Mouse (Mus musculus) liver, embryonic 12.5 days (tissue): ENCODE results near the gene Trp53i13. TPM values are rescaled to one million over a fixed set of nuclear protein-coding genes. Genes with fewer than 3 reads are reported as not detected.

ENCODE experiments used
- ATAC-seq: fragments of 200-750 bp; cut with Nextera tagmentation; 2 replicates; pipeline ENCODE4 v1.8.0; 2017; ENCODE audit warnings: moderate number of reproducible peaks, mild to moderate bottlenecking, moderate library complexity
- H3K27ac ChIP-seq: fragments of 300-500 bp; sonication (generic); 2 replicates; pipeline ENCODE4 v1.5.1; 2016; ENCODE audit warnings: mild to moderate bottlenecking
- H3K27me3 ChIP-seq: fragments of 300-500 bp; sonication (generic); replicated peaks from 2 replicates; pipeline ENCODE4 v1.6.1; 2016; ENCODE audit warnings: mild to moderate bottlenecking, moderate library complexity
- H3K36me3 ChIP-seq: fragments of 300-500 bp; sonication (generic); 2 replicates; pipeline ENCODE4 v1.6.1; 2016; ENCODE audit warnings: mild to moderate bottlenecking, moderate library complexity
- H3K4me1 ChIP-seq: fragments of 300-500 bp; sonication (generic); 2 replicates; pipeline ENCODE4 v1.6.1; 2016
- H3K4me2 ChIP-seq: fragments of 300-500 bp; sonication (generic); 2 replicates; pipeline ENCODE4 v1.6.1; 2016; ENCODE audit warnings: mild to moderate bottlenecking, moderate library complexity
- H3K4me3 ChIP-seq: fragments of 300-500 bp; sonication (generic); 2 replicates; pipeline ENCODE4 v1.5.1; 2016; ENCODE audit warnings: mild to moderate bottlenecking, moderate library complexity
- H3K9ac ChIP-seq: fragments of 300-500 bp; sonication (generic); 2 replicates; pipeline ENCODE4 v1.6.1; 2016; ENCODE audit warnings: mild to moderate bottlenecking, moderate library complexity
- H3K9me3 ChIP-seq: fragments of 300-500 bp; sonication (generic); replicated peaks from 2 replicates; pipeline ENCODE4 v1.6.1; 2016; ENCODE audit warnings: mild to moderate bottlenecking, moderate library complexity
- WGBS: fragments of 180-500 bp; shearing (Covaris S2); methylation state at CpG from one replicate; pipeline ENCODE4 v1.1.7; 2016; ENCODE audit not compliant: insufficient replicate concordance; 5-methylcytosine and 5-hydroxymethylcytosine counted together
- polyA plus RNA-seq: library from polyadenylated mRNA; unstranded; fragments of >200 nt; fragmentation: Nextera tagmentation; extraction: Ambion mirVana; gene quantifications from 2 replicates; pipeline ENCODE4 v1.2.1, GENCODE M21; 2016

The Trp53i13 gene
- polyA plus RNA-seq, 1 experiment from 2014 or later: 9.3 TPM

DNA sequence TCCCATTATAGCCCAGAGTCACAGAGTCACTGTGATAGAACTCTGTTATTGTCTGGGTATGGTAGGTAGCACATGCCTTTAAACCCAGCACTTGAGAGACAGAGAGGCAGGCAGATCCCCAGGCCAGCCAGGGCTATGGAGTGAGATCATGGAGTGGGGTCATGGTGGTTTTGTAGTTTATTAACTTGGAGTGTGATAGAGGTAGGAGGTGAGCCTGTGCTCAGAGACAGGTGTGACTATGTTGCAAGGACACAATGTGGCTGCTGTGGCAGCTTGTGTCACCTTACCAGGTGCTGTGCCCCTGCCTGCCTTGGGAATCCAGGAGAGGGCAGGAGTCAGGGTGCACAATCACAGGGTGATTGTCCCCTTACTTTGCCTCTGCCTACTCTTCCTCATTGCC is 20.3 kb downstream of the Trp53i13 start:
- Histone ChIP-seq H3K27me3 (peaks cover 5% of the 10 kb centered on the region), H3K4me1 (peaks cover 73% of the 10 kb centered on the region), H3K27ac (no peak overlapping the region)

DNA sequence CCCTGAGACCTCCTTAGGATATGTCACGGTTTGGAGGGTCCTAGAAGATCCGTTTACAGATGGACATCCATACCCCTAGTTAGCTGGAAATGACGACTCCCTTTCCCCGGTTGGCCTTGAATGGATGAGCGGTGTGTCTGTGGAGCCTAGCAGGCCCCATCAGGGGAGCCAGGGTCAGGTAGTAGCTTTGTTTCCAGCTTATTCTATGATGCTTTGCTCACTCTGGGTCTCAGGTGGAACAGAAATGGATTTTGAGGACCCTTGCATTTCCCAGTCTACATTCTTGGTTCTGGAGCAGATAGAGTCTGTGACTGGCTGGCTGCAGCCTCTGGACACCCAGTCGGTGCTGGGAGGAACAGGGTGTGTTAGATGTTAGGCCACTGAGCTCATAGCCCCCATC is 21.0 kb downstream of the Trp53i13 start:
- peaks cover 80% of the 10 kb centered on the region for H3K4me1 ChIP-seq
- H3K27ac ChIP-seq: 0 out of 2 replicates have a peak overlapping the region, but pooled peaks have one; percentile 82
- H3K27me3 ChIP-seq: peaks cover 12% of the 10 kb centered on the region

More for the DNA sequence above, 20.3 kb downstream of the Trp53i13 start:
- Histone ChIP-seq H3K4me2 (no peak overlapping the region), H3K4me3 (no peak overlapping the region), H3K9ac (no peak overlapping the region), H3K9me3 (no peaks in the 10 kb centered on the region), H3K36me3 (peaks cover 20% of the 10 kb centered on the region)
- no peak for ATAC-seq

DNA sequence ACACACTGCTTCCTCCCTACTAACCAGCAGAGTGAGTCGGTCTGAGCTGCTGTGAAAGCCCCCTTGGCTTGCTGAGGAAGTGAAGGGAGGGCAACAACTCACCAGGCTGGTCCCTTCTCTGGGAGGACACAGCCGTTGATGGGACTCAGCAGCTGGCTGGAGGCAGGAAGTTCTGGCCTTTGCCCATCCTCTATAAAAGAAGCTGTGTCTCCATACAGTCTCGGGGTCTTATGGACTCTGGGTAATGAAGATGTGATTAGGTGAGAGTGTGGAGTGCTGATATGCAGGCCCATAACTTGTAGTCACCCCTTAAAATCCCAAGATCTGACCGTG is 21.5 kb downstream of the Trp53i13 start:
- ATAC-seq: no peak
- Histone ChIP-seq H3K4me2 (peak overlapping the region; percentile 95), H3K9me3 (no peaks in the 10 kb centered on the region), H3K27me3 (peaks cover 16% of the 10 kb centered on the region), H3K4me3 (peak overlapping the region; percentile 88), H3K9ac (peak overlapping the region; percentile 88), H3K4me1 (peaks cover 83% of the 10 kb centered on the region), H3K27ac (peak overlapping the region; percentile 82), H3K36me3 (peaks cover 8% of the 10 kb centered on the region; the same call in 1 of the 2 replicates)
- WGBS: 16% methylated on average over 4 of the region's 4 CpGs

More for the DNA sequence above, 21.0 kb downstream of the Trp53i13 start:
- H3K4me2 ChIP-seq: peak overlapping the region; percentile 95
- H3K9me3 ChIP-seq: no peaks in the 10 kb centered on the region
- no peak for ATAC-seq
- H3K4me3 ChIP-seq: peak overlapping the region; percentile 88
- H3K9ac ChIP-seq: 0 out of 2 replicates have a peak overlapping the region, but pooled peaks have one; percentile 88
- 69% methylated on average over 6 of the region's 6 CpGs for WGBS
- H3K36me3 ChIP-seq: peaks cover 13% of the 10 kb centered on the region

DNA sequence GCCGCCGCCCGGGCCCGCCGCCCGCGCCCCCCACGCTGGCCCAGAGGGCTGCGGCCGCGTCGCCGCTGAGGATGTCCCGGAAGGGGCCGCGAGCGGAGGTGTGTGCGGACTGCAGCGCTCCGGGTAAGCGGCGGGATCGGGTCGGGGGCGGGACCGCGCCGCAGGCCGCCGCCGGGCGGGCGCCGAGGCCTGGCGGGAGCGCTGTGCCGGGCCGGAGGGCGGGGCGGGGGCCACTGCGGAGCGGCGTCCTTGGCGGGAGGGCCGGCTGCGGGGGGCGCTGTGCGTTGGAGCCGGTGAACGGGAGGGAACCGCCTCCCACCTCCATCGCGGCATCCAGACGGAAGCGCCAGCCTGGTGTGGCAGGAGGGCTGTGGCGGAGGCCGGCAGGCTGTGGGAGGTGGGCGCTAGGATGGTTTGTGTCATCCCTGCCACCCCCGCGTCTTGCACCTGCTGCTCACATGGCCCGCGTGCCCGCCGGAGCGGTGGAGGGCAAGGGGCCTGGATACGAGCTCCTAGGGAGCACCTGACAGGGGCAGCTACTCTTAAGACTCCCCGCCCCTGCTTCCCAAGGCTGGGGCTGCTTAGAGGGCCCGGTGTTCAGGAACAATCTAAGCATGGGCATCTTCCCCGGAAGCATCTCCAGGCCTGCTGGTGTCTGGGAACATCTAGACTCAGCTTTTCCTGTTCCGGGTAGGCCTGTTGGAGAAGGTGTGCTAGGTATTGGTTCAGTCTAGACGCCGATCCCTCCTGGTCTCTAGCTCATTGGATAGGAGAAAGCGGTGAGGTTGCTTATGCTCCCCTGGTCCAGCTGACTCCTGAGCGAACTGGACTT is 22.1 kb downstream of the Trp53i13 start, which contains the start of gene Git1:
Gene Git1, plus strand, starts transcription at position 51 of the 832 bp plus-strand sequence.
- Histone ChIP-seq H3K4me3 (peak within 1 kb of the TSS; percentile 88), H3K27ac (peak within 1 kb of the TSS; percentile 82), H3K27me3 (peaks cover 22% of the 10 kb centered on the region), H3K36me3 (peaks cover 2% of the 10 kb centered on the region; the same call in 1 of the 2 replicates), H3K9ac (peak within 1 kb of the TSS; percentile 88), H3K4me2 (peak within 1 kb of the TSS; percentile 97), H3K4me1 (peaks cover 88% of the 10 kb centered on the region), H3K9me3 (no peaks in the 10 kb centered on the region)
- under 1% methylated on average over 67 of the region's 74 CpGs for WGBS
- no peak for ATAC-seq

DNA sequence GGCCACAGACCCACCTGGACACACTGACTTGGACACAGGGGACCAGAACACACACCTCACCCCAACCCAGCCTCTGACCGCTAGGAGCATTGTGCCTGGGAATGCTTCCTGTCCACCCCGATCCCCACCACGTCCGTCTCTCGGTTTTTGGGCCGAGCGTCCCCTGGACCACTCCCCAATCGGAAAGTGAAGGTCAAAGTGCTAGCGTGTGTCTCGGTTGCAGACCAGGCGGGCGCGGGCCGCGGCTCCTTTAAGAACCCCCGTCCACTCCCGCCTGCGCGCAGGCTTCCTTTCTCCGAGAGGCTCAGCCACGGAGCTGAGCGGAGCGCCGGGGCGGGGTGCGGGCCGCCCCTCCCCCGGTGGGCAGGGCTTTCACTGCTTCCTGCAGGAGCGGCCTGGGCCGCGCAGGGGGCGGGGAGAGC is 22.9 kb downstream of the Trp53i13 start:
- peak overlapping the region; percentile 80 for H3K27ac ChIP-seq
- ATAC-seq: peak; percentile 84
- peak overlapping the region; percentile 88 for H3K4me3 ChIP-seq
- peaks cover 88% of the 10 kb centered on the region for H3K4me1 ChIP-seq
- H3K4me2 ChIP-seq: peak overlapping the region; percentile 97
- H3K36me3 ChIP-seq: no peaks in the 10 kb centered on the region
- H3K9ac ChIP-seq: peak overlapping the region; percentile 76
- 0% methylated on average over 29 of the region's 32 CpGs for WGBS
- H3K9me3 ChIP-seq: no peaks in the 10 kb centered on the region
- H3K27me3 ChIP-seq: peaks cover 29% of the 10 kb centered on the region

DNA sequence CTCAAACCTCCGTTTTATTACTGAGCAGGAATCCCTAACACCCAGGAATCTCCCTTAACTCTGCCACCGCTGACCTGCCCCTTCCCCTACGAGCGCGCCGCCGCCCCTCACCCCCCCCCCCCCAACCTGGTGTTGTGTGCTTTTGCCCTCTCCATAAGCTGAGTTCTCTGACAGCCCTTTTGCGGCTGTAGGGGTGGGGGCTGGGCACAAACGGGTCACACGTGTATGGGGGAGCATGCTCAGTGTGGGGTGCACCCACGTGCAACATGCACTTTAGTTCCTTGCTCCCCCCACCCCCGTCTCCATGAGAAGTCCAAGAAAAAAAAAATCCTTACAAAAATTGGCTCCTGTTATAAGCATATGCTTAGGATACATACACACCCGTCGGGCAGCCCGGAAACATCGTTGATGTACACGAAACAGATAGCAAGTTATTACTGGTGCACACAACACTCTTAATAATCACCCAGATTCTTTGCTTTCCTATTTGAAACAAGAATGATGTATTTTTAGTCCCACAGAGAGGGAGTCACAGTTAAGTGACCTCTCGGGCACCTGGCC is 23.4 kb downstream of the Trp53i13 start:
- Histone ChIP-seq H3K27ac (peak overlapping the region; percentile 80), H3K4me2 (peak overlapping the region; percentile 97), H3K27me3 (peaks cover 29% of the 10 kb centered on the region), H3K36me3 (no peaks in the 10 kb centered on the region), H3K9me3 (no peaks in the 10 kb centered on the region), H3K9ac (peak overlapping the region; percentile 76), H3K4me1 (peaks cover 83% of the 10 kb centered on the region), H3K4me3 (peak overlapping the region; percentile 88)
- 0% methylated on average over 12 of the region's 18 CpGs for WGBS
- ATAC-seq: no peak

DNA sequence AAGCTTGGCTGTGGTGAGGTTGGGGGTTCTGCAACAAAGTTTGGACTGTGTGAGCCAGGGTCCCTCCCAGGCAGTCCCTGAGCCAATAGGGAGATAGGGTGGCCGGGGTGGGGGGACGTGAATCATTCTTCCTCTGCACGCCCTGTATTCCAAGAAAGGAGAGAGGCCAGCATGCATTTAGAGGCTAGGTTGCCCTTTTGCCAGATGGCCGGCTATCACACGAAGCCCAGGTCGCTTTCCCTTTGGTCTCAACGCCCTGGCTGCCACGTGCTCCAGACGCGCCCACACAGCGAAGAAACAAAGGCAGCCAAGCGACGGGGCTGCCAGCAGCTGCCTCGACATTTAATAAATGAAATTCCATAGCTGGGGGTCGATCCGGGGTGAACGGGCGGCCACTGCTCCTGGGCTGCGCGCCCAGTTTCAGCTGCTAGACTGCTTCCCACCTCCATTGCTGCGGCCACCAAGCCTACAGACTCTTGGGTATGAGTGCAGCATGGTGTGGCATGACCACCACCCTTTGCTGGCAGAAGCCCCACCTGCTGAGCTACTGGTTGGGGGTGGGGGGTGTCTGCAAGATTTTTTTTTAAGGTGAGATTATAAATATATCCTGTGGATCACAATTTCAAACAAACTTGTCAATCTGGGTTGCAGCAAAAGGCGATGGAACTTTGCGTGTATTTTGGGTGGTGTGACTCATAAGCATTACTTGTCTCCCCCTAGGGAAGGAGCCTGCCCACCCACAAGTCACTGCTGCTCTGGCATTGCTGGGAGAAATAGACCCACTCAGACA is 24.1 kb downstream of the Trp53i13 start:
- H3K36me3 ChIP-seq: no peaks in the 10 kb centered on the region
- peak overlapping the region; percentile 80 for H3K27ac ChIP-seq
- peak; percentile 38 for ATAC-seq
- H3K27me3 ChIP-seq: peaks cover 29% of the 10 kb centered on the region
- peaks cover 76% of the 10 kb centered on the region for H3K4me1 ChIP-seq
- WGBS: under 1% methylated on average over 23 of the region's 23 CpGs
- no peaks in the 10 kb centered on the region for H3K9me3 ChIP-seq
- H3K4me2 ChIP-seq: peak overlapping the region; percentile 97
- peak overlapping the region; percentile 76 for H3K9ac ChIP-seq
- H3K4me3 ChIP-seq: peak overlapping the region; percentile 88

DNA sequence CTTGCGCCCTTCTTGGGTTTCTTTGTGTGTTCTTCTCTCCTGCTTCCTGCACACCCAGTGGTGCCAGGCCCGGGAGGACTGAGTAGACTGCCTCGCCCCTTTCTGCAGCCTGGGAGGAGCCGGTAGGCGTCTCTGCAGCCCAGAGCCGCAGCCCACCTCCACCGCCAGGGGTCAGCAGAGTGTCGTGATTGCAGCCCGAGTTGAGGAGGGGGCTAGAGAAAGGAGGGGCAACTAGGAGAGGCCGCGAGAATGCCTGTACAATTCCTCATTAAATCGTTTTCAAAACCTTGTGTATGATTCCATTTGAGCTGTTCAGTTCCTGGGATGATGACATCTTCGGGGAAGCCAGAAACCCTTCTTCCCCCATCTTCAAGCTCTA is 24.7 kb downstream of the Trp53i13 start:
- Histone ChIP-seq H3K9ac (peak overlapping the region; percentile 76), H3K36me3 (no peaks in the 10 kb centered on the region), H3K9me3 (no peaks in the 10 kb centered on the region), H3K27me3 (peaks cover 29% of the 10 kb centered on the region), H3K4me3 (peak overlapping the region; percentile 88), H3K4me2 (peak overlapping the region; percentile 97), H3K27ac (peak overlapping the region; percentile 80), H3K4me1 (peaks cover 73% of the 10 kb centered on the region)
- peak; percentile 57 for ATAC-seq
- under 1% methylated on average over 13 of the region's 13 CpGs for WGBS

DNA sequence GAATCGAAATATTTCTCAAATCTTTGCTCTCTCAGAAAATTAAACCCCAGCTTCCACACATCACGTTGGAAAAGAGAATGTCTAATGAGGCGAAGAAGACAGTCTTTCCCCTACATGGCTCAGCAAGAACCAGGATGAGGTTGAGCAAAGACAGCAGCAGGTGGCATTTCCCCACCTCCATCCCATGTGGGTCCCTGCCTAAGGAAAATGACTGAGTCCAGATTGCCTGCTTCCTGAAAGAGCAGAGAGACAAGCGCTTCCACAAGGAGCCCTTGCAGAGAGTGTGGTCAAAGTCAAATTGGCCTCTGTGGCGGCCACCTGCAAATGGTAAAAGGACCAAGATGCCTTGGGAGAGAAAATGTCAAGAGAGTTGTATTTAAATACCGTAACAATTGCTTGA is 25.3 kb downstream of the Trp53i13 start:
- Histone ChIP-seq H3K4me1 (peaks cover 67% of the 10 kb centered on the region), H3K9me3 (no peaks in the 10 kb centered on the region), H3K9ac (no peak overlapping the region), H3K4me2 (peak overlapping the region; percentile 97; the same call in 1 of the 2 replicates), H3K27me3 (peaks cover 29% of the 10 kb centered on the region), H3K4me3 (no peak overlapping the region), H3K36me3 (no peaks in the 10 kb centered on the region), H3K27ac (no peak overlapping the region)
- no peak for ATAC-seq
- WGBS: 63% methylated on average over 6 of the region's 6 CpGs

DNA sequence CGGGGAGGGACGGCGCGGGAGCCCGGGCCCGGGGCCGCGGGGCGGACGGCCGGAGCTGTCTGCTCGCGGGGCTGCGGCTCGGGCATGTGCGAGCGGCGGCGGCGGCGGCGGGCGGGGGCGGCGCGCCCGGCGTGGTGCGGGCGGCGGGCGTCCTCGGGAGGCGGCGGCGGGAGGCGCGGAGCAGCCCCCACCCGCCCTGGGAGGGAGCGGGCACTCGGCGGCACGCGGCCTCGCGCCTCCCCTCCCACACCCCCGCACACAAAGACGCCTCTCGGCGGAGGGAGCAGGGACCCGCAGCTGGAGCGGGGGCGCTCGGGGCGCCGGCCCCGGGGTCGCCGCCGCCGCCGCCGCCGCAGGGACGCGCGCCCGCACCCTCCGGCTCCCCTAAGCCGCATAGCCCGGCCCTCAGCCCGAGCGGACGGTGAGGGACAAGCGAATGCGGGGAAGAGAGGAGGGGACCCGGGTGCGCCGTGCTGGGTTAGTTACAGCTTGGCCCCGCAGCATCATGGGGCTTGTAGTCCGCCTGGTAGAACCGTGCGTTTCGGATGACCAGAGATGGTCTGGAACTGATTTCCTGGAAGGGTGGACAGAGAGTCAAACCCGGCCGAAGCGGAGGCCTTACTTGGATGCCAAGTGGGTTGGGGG is 26.1 kb downstream of the Trp53i13 start, which contains the start of gene Ankrd13b:
Gene Ankrd13b, minus strand, starts transcription at position 88 of the 645 bp plus-strand sequence.
- no peak within 1 kb of the TSS for H3K27ac ChIP-seq
- H3K27me3 ChIP-seq: peaks cover 29% of the 10 kb centered on the region
- peaks cover 60% of the 10 kb centered on the region for H3K4me1 ChIP-seq
- peak within 1 kb of the TSS; percentile 76 for H3K4me3 ChIP-seq
- no peaks in the 10 kb centered on the region for H3K36me3 ChIP-seq
- H3K9ac ChIP-seq: peak within 1 kb of the TSS; percentile 80
- WGBS: under 1% methylated on average over 55 of the region's 87 CpGs
- no peak for ATAC-seq
- peak within 1 kb of the TSS; percentile 99 for H3K4me2 ChIP-seq
- H3K9me3 ChIP-seq: no peaks in the 10 kb centered on the region
